Mouse (Mus musculus) lung, postnatal 10 days (tissue): ENCODE measurements around the gene Ruvbl2.
"Not testable (repeated sequence)": the region's sequence is repeated elsewhere in the genome, so short reads cannot be mapped to it uniquely, and the experiment has no call there.

Source experiments
- DNase-seq: peaks from one replicate; pipeline ENCODE4 v3.0.0; 2021

Gene Ruvbl2

DNA sequence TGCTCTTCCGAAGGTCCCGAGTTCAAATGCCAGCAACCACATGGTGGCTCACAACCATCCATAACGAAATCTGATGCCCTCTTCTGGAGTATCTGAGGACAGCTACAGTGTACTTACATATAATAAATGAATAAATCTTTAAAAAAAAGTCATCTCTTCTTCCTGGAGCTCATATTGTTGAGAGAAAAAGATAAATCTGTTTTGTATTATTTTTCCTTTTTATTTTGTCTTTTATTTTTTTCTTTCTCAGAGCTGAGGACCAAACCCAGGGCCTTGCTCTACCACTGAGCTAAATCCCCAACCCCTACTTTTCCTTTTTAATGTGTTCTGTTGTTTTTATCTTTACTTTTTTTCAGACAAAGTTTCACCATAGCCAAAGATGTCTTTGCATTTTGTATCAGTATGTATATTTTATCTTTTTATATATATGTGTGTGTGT, 41.5 kb downstream of the Ruvbl2 start:
- not testable (repeated sequence) for DNase-seq

DNA sequence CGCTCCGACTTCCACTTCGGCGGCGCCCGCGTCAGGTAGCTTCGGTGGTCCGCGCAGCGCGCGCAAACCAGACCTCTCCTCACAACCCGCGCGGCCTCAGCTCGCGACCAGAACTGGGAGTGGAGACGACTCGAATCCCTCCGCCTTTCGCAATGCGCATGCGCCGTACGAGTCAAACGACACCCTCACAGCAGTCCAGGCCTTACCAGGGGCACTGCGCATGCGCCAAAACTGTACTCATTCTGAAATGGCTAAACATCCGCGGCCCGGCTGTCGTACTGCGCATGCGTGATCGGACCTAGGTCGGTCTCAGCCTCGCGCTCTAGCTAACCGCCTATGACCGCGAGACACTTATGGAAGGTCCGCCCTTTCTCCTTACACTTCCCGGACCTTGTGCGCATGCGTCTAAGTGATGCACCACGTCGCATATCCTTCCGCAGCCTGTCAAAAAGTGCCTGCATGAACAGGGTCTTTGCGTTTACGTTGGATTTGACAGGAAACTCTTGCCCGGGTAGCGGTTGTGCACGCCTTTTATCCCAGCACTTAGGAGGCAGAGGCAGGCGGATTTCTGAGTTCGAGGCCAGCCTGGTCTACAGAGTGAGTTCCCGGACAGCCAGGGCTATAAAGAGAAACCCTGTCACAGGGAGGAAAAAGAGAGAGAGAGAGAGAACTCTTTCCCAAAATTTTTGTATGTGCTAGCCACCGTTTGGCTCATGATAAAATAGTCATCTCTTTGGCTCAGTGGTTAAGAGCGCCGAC, 42.1 kb downstream of the Ruvbl2 start, which contains the start of gene Snrnp70:
TSS of gene Snrnp70 (minus strand) at position 165 of the 759 bp plus-strand sequence.
- peak; percentile 100 for DNase-seq

DNA sequence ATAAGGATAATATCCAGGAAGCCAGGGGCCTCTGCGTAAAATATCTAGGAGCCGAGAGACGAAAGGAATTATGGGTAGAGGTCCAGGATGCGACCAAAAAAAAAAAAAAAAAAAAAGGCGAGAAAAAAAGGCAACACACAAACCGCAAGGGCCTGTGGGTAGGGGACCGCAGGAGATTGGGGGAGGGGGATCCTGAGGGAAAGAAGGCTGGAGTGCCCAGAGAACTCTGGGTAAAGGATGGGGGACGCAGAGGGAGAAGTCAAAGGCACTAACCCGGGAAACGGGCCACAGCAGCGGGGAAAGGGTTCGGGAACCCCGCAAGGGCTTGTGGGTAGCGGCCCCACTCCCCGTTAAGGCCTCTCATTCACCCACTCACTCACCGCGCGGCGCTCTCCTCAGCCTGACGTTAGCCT, 42.8 kb downstream of the Ruvbl2 start:
- DNase-seq = peak; percentile 81

DNA sequence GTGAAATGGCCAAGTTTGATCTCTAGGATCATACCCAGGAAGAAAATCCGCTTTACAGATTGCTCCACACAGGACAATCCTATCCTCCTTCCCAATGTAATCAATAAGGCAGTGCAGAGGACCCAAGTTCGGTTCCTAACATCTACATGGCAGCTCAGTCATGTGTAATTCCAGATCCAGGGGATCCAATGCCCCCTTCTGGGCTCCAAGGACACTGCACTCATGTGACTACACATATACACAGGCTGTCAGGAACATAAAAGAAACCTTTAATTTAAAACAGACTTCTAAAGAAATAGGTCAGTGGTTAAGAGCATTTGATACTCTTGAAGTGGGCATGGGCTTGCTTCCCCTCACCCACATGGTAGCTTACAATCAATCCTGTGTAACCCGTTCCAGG, 51.8 kb downstream of the Ruvbl2 start:
- no peak for DNase-seq

DNA sequence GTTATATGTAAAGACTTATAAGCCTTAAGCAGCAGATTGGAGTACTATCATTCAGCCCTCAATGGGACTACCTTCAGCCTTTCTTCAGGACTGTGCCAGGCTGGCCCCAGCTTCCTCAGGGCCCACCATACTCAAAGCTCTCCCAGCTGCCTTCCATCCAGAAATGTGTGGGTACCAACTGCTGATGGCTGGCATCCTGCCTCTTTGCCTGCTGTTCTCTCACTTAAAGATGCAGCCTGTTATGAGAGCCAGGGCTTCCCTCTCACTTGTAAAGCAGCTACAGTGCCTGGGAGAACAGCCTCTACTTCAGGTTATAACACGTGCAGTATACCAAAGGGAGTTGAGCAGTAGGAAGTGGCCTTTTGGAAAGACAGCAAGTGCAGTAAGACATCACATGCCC, 61.8 kb downstream of the Ruvbl2 start:
- no peak for DNase-seq

DNA sequence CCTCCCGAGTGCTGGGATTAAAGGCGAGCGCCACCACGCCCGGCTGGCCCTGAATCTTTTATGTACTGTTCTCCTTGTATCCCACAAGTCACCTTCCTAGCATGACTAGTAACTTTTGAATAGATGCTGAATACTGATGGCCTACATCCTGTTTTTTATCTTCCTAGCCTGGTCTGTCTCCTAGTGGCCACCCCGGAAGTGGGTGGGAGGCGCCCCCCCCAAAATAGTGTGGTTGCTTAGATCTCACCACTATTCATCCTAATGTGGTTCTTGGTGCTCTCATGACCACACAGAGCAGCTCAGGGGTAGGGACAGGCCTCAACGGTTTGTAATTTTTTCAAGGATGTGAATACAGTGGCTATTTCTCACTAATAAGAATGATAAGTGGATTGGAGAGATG, 63.3 kb downstream of the Ruvbl2 start:
- DNase-seq = no peak

DNA sequence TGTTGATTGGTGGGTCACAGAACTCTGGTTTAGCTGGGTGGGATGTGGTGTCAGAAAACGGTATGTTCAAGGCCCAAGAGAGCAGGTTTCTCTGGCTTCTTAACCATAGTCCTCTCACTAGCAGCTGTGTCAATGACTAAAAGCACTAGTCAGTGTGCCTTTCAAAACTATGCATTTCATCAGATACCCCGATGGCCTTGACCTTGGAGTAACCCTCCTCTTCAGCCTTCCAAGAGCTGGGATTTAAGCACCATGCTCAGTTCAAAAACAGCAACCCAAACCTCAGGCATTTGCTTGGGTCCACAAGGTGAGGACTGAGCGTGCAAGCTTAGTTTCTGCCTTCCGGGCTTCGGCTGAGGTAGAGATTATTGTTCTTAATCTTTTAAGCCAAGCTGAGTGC, 65.5 kb downstream of the Ruvbl2 start:
- no peak for DNase-seq
